Mouse (Mus musculus): ENCODE data around the gene Dazap1. TPM values are rescaled to one million over a fixed set of nuclear protein-coding genes. Genes with fewer than 3 reads are reported as not detected.

The Dazap1 gene
- polyA plus RNA-seq, 1 experiment from 2014 or later = 48.2 TPM

GRCm38 (mm10) chr10:80312586-80313504 lies 51.6 kb downstream of the Dazap1 start:
- Histone ChIP-seq H3K9me3 (no peaks in the 10 kb centered on the region; the same call in 1 of the 2 replicates), H3K36me3 (replicated peaks) (peaks cover 92% of the 10 kb centered on the region), H3K4me1 (peaks cover 53% of the 10 kb centered on the region), H3K4me3 (peak overlapping the region; percentile 5; the same call in 1 of the 2 replicates), H3K27ac (no peak overlapping the region), H3K27me3 (ENCODE audit: poor library complexity, severe bottlenecking) (peaks cover 80% of the 10 kb centered on the region)
- no peak for DNase-seq (ENCODE audit: extremely low spot score, low spot score)
- WGBS = 74% methylated on average over 54 of the region's 54 CpGs

GRCm38 (mm10) chr10:80313627-80314201 lies 52.4 kb downstream of the Dazap1 start:
- Histone ChIP-seq H3K27ac (no peak overlapping the region), H3K36me3 (replicated peaks) (peaks cover 92% of the 10 kb centered on the region), H3K4me3 (0 out of 2 replicates have a peak overlapping the region, but pooled peaks have one; percentile 1), H3K27me3 (ENCODE audit: poor library complexity, severe bottlenecking) (peaks cover 80% of the 10 kb centered on the region), H3K9me3 (no peaks in the 10 kb centered on the region), H3K4me1 (peaks cover 59% of the 10 kb centered on the region)
- 66% methylated on average over 20 of the region's 20 CpGs for WGBS
- DNase-seq (ENCODE audit: extremely low spot score, low spot score) = no peak

GRCm38 (mm10) chr10:80314494-80315001 lies 53.3 kb downstream of the Dazap1 start:
- Histone ChIP-seq H3K9me3 (no peaks in the 10 kb centered on the region), H3K36me3 (replicated peaks) (peaks cover 90% of the 10 kb centered on the region), H3K27ac (no peak overlapping the region), H3K4me1 (peaks cover 67% of the 10 kb centered on the region), H3K27me3 (ENCODE audit: poor library complexity, severe bottlenecking) (peaks cover 80% of the 10 kb centered on the region), H3K4me3 (peak overlapping the region; percentile 9; the same call in 1 of the 2 replicates)
- WGBS = 68% methylated on average over 16 of the region's 16 CpGs
- no peak for DNase-seq (ENCODE audit: extremely low spot score, low spot score)

- peaks cover 73% of the 10 kb centered on the region for H3K4me1 ChIP-seq
- no peak for DNase-seq (ENCODE audit: extremely low spot score, low spot score)
- no peak overlapping the region for H3K27ac ChIP-seq
- no peaks in the 10 kb centered on the region for H3K9me3 ChIP-seq
- H3K27me3 ChIP-seq (ENCODE audit: poor library complexity, severe bottlenecking) = peaks cover 79% of the 10 kb centered on the region
- peaks cover 86% of the 10 kb centered on the region for H3K36me3 ChIP-seq (replicated peaks)
- 50% methylated on average over 27 of the region's 27 CpGs for WGBS
- H3K4me3 ChIP-seq = peak overlapping the region; percentile 12; the same call in 1 of the 2 replicates
Measured at GRCm38 (mm10) chr10:80315315-80315714, 54.0 kb downstream of the Dazap1 start.

DNA sequence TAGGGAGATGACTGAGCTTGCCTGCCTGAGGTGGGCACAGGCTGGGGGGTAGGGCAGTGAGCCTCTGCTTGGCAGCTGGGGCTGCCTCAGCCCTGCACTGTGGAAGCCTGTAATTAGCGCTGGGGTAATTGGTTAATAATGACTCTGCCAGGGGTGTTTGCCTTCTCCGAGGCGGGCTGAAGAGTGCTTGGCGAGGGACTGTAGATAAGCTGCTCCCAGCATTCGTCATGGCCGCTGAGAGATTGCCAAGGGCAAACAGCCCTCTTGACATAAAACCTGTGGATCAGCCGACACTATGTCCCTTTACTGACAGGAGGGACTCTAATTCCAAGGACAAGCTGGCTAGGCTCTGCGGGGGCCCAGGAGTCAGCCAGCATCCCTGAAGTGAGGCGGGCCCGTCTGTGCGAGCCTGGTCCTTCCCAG lies 55.1 kb downstream of the Dazap1 start:
- H3K9me3 ChIP-seq = no peaks in the 10 kb centered on the region
- H3K27me3 ChIP-seq (ENCODE audit: poor library complexity, severe bottlenecking) = peaks cover 69% of the 10 kb centered on the region
- peaks cover 75% of the 10 kb centered on the region for H3K4me1 ChIP-seq
- WGBS = 41% methylated on average over 11 of the region's 11 CpGs
- H3K27ac ChIP-seq = no peak overlapping the region
- peak overlapping the region; percentile 2; the same call in 1 of the 2 replicates for H3K4me3 ChIP-seq
- no peak for DNase-seq (ENCODE audit: extremely low spot score, low spot score)
- H3K36me3 ChIP-seq (replicated peaks) = peaks cover 76% of the 10 kb centered on the region

DNA sequence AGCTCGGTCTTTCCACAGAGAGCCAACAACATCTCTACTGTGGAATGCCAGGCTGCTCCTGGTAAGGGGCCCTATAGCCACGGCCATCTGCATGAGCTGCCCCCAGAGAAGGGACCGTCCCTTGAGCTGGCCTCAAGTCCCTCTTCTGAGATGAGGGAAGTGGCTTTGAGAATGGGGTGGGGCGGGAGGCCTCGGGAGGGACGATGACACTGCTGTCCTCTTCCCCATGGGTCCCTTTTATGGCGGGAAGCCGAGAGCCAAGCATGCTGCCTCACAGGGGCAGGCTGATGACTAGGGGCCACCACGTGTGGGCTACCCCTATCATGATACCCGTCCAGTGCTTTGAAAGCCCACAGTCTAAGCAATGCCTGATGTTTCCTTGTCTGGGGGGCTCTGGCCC lies 55.7 kb downstream of the Dazap1 start:
- Histone ChIP-seq H3K4me1 (peaks cover 81% of the 10 kb centered on the region), H3K27ac (no peak overlapping the region), H3K4me3 (peak overlapping the region; percentile 2; the same call in 1 of the 2 replicates), H3K27me3 (ENCODE audit: poor library complexity, severe bottlenecking) (peaks cover 69% of the 10 kb centered on the region), H3K9me3 (no peaks in the 10 kb centered on the region), H3K36me3 (replicated peaks) (peaks cover 73% of the 10 kb centered on the region)
- no peak for DNase-seq (ENCODE audit: extremely low spot score, low spot score)
- WGBS = 65% methylated on average over 10 of the region's 10 CpGs

DNA sequence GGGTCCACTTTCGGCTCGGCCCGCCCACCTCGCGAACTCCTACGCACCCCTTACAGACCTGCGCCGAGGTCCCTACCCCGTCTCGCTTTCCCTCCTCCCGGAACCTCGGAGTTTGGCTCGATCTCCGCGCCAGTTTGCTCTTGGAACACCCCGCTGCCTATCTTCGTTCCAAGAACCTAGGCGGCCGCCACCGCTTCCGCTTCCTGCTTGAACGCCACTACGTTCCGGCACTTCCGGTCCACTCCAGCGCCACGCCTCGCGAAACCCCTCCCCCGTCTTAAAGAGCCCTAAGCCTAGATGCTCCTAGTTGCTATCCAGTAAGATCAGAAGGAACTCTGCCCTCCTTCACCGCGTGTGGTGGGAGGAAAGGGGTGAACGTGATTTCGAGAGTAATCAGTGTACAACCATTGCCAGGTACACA lies 59.1 kb downstream of the Dazap1 start, which contains the start of gene 2310011J03Rik:
Gene 2310011J03Rik (minus strand): TSS at position 198 of the 421 bp plus-strand sequence.
- WGBS = under 1% methylated on average over 34 of the region's 34 CpGs
- H3K4me3 ChIP-seq = peak within 1 kb of the TSS; percentile 94
- peaks cover 40% of the 10 kb centered on the region for H3K36me3 ChIP-seq (replicated peaks)
- peaks cover 66% of the 10 kb centered on the region for H3K27me3 ChIP-seq (ENCODE audit: poor library complexity, severe bottlenecking)
- peaks cover 86% of the 10 kb centered on the region for H3K4me1 ChIP-seq
- H3K27ac ChIP-seq = peak within 1 kb of the TSS; percentile 82
- no peaks in the 10 kb centered on the region for H3K9me3 ChIP-seq
- peak; percentile 89 for DNase-seq (ENCODE audit: extremely low spot score, low spot score)

DNA sequence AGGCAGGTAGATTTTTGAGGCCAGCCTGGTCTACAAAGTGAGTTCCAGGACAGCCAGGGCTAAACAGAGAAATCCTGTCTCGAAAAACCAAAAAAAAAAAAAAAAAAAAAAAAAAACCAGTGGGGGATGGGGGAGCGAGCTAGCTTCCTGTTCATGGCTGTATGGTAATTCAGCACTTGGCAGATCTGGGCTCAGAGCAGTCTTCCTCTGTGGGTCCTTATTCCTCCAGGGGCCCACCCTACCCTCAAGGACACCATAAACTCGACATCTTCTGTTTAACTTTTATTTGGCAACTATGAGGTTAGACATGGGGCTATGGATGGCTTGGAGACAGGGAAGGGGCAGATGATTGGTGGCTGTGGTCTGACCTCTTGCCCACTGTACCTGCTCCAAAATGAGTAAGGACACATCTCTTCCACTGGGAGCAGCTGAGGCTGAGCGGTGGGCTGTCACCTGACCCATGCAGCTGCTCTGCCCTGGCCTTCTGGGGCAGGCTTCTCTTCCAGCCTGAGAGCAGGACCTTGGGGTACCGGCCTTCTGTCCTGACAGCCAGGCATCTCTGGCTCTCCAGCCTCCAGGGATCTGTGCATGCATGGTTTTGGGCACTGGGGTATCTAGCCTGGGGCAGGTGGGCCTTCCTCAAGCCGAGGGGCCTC lies 59.9 kb downstream of the Dazap1 start:
- no peak for DNase-seq (ENCODE audit: extremely low spot score, low spot score)
- Histone ChIP-seq H3K36me3 (replicated peaks) (peaks cover 34% of the 10 kb centered on the region), H3K27me3 (ENCODE audit: poor library complexity, severe bottlenecking) (peaks cover 61% of the 10 kb centered on the region), H3K4me3 (peak overlapping the region; percentile 94; the same call in 1 of the 2 replicates), H3K9me3 (no peaks in the 10 kb centered on the region), H3K27ac (peak overlapping the region; percentile 12), H3K4me1 (peaks cover 79% of the 10 kb centered on the region)
- 83% methylated on average over 6 of the region's 6 CpGs for WGBS

DNA sequence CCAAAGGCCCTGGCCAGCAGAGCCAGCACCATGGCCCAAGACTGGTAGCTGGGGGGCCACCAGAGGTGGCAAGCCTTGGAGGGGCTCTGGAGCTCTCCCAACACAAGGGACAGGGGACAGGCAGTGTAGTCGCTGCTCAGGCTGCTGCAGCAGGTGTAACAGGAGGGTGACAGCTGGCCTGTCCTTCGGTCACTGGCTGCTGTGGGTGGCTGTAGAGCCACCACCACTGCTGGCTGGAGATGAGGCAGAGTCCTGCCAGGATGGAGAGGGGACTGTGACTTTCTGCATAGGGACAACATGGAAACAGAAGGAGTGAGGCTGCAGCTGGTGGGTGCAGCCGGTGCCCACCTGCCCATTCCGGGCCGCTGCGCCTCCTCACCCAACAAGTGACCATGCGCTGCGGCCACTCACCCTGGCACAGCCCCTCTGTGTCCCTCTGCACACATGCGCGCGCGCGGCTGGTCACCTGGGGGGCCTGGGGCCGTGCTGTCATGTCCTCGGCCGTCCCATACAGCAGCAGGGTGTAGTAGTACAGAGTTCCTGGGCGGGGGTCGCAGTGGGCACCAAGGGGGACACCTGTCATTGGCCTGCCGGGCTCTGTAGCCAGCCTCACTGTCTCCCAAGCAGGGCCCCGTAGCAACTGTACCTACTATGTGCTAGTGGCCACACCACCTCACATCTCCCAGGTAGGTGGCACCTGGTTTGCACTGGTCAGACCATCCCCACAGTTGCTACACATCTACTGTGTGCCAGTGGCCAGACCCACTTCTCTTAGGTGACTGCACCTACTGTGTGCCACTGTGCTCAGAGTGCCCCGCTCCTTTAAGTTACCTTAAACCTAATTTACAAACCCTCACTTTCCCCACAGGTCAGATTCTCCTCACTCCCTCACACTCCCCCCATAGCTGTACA lies 60.6 kb downstream of the Dazap1 start:
- Histone ChIP-seq H3K4me1 (peaks cover 71% of the 10 kb centered on the region), H3K27ac (peak overlapping the region; percentile 12), H3K36me3 (replicated peaks) (peaks cover 29% of the 10 kb centered on the region), H3K27me3 (ENCODE audit: poor library complexity, severe bottlenecking) (peaks cover 53% of the 10 kb centered on the region), H3K4me3 (peak overlapping the region; percentile 76), H3K9me3 (no peaks in the 10 kb centered on the region)
- 92% methylated on average over 21 of the region's 21 CpGs for WGBS
- no peak for DNase-seq (ENCODE audit: extremely low spot score, low spot score)

DNA sequence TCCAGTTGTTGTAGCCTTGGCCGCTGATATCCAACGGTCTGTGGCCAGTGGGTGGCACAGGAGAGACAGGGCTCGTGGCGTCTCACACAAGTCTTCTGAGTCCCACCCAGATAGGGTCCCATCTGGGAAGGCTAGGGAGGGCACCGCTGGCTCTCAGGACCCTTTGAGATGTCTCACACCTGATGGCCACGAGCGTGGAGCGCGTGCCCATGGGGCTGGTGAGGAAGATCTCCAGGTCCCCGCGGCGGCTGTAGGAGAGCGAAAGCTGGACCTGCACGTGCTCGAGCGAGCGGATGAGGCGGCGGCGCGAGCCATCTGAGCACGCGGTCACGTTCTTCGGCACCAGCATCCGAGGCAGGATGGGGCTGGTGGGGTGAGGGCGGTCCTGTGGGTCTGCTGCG lies 61.5 kb downstream of the Dazap1 start:
- H3K27ac ChIP-seq = peak overlapping the region; percentile 85
- no peaks in the 10 kb centered on the region for H3K9me3 ChIP-seq
- peaks cover 63% of the 10 kb centered on the region for H3K4me1 ChIP-seq
- peak overlapping the region; percentile 76 for H3K4me3 ChIP-seq
- 9% methylated on average over 28 of the region's 28 CpGs for WGBS
- H3K27me3 ChIP-seq (ENCODE audit: poor library complexity, severe bottlenecking) = peaks cover 49% of the 10 kb centered on the region
- H3K36me3 ChIP-seq (replicated peaks) = peaks cover 20% of the 10 kb centered on the region
- no peak for DNase-seq (ENCODE audit: extremely low spot score, low spot score)

GRCm38 (mm10) chr10:80323261-80324119 lies 62.2 kb downstream of the Dazap1 start:
- peaks cover 13% of the 10 kb centered on the region for H3K36me3 ChIP-seq (replicated peaks)
- H3K4me3 ChIP-seq = peak overlapping the region; percentile 76
- 2% methylated on average over 44 of the region's 46 CpGs for WGBS
- H3K27ac ChIP-seq = peak overlapping the region; percentile 85
- H3K27me3 ChIP-seq (ENCODE audit: poor library complexity, severe bottlenecking) = peaks cover 51% of the 10 kb centered on the region
- H3K9me3 ChIP-seq = no peaks in the 10 kb centered on the region
- peak; percentile 64 for DNase-seq (ENCODE audit: extremely low spot score, low spot score)
- peaks cover 60% of the 10 kb centered on the region for H3K4me1 ChIP-seq

Measured in forebrain, embryonic 10.5 days (tissue).